Mouse (Mus musculus) MEL (cell line): ENCODE measurements around the gene Ptms. TPM values are rescaled to one million over a fixed set of nuclear protein-coding genes. Genes with fewer than 3 reads are reported as not detected.

Experiments
- DNase-seq: peaks from one replicate; pipeline ENCODE4 v3.0.0; 2011; ENCODE audit warnings: low read depth, low spot score
- H3K27ac ChIP-seq: 2 replicates; pipeline ENCODE4 v1.5.1; 2012; ENCODE audit warnings: low read depth, mild to moderate bottlenecking, control low read depth, low read length, moderate library complexity; ENCODE audit not compliant: control insufficient read depth
- H3K27me3 ChIP-seq, 2 experiments: fragments of 150-350 bp in 1 of 2; sonication (generic) in 1 of 2; 2 replicates each; pipeline ENCODE4 v1.6.1; 2012; ENCODE audit warnings: low read length in 2 of 2, mild to moderate bottlenecking in 2 of 2, improper control_type of control experiment in 1 of 2, moderate library complexity in 1 of 2; ENCODE audit not compliant: insufficient read depth in 2 of 2, control insufficient read depth in 1 of 2
- H3K36me3 ChIP-seq, 2 experiments: 2 replicates each; pipeline ENCODE4 v1.6.1; 2012 to 2014; ENCODE audit warnings: low read length in 2 of 2, improper control_type of control experiment in 1 of 2, inconsistent platforms in 1 of 2, mild to moderate bottlenecking in 1 of 2; ENCODE audit not compliant: insufficient read depth in 2 of 2, control insufficient read depth in 1 of 2
- H3K4me1 ChIP-seq, 2 experiments: fragments of 150-350 bp in 1 of 2; sonication (generic) in 1 of 2; 2 replicates each; pipeline ENCODE4 v1.6.1; 2012; ENCODE audit warnings: low read length in 2 of 2, improper control_type of control experiment in 1 of 2, mild to moderate bottlenecking in 1 of 2; ENCODE audit not compliant: insufficient read depth in 2 of 2, control insufficient read depth in 1 of 2
- H3K4me3 ChIP-seq, 2 experiments: fragments of 150-350 bp in 1 of 2; sonication (generic) in 1 of 2; 2 replicates each; pipeline ENCODE4 v1.5.1; 2012; ENCODE audit warnings: low read depth in 2 of 2, low read length in 2 of 2, mild to moderate bottlenecking in 2 of 2, moderate library complexity in 2 of 2, control low read depth in 1 of 2, improper control_type of control experiment in 1 of 2; ENCODE audit not compliant: control insufficient read depth in 1 of 2, insufficient read depth in 1 of 2
- H3K79me2 ChIP-seq: 2 replicates; pipeline ENCODE4 v1.6.1; 2012; ENCODE audit warnings: mild to moderate bottlenecking, low read length, moderate library complexity; ENCODE audit not compliant: control insufficient read depth, poor library complexity, insufficient read depth
- H3K9ac ChIP-seq: 2 replicates; pipeline ENCODE4 v1.6.1; 2012; ENCODE audit warnings: low read depth, mild to moderate bottlenecking, control low read depth, low read length, moderate library complexity; ENCODE audit not compliant: control insufficient read depth, poor library complexity, severe bottlenecking
- H3K9me3 ChIP-seq: fragments of 150-350 bp; sonication (generic); replicated peaks from 2 replicates; pipeline ENCODE4 v1.6.1; 2012; ENCODE audit warnings: mild to moderate bottlenecking, low read length, improper control_type of control experiment, moderate library complexity; ENCODE audit not compliant: insufficient read depth
- CHD1 ChIP-seq: IDR thresholded peaks from 2 replicates; pipeline ENCODE4 v1.6.1; 2012; ENCODE audit warnings: low read depth, mild to moderate bottlenecking, inconsistent platforms, low read length, improper control_type of control experiment
- ELF1 ChIP-seq: IDR thresholded peaks from 2 replicates; pipeline ENCODE4 v1.6.1; 2014; ENCODE audit warnings: low read depth, mild to moderate bottlenecking, inconsistent platforms, low read length, improper control_type of control experiment, moderate library complexity
- EP300 ChIP-seq, 2 experiments: IDR thresholded peaks; 2 replicates each; pipeline ENCODE4 v1.6.1; 2011; ENCODE audit warnings: improper control_type of control experiment in 2 of 2, low read length in 2 of 2, low read depth in 1 of 2, mild to moderate bottlenecking in 1 of 2
- ETS1 ChIP-seq: IDR thresholded peaks from 2 replicates; pipeline ENCODE4 v1.6.1; 2012; ENCODE audit warnings: low read depth, mild to moderate bottlenecking, inconsistent platforms, low read length, improper control_type of control experiment, moderate library complexity
- GABPA ChIP-seq: IDR thresholded peaks from 2 replicates; pipeline ENCODE4 v1.6.1; 2012; ENCODE audit warnings: low read depth, mild to moderate bottlenecking, inconsistent platforms, low read length, improper control_type of control experiment, moderate library complexity
- HCFC1 ChIP-seq: IDR thresholded peaks from 2 replicates; pipeline ENCODE4 v1.6.1; 2012; ENCODE audit warnings: low read depth, mild to moderate bottlenecking, inconsistent platforms, low read length, improper control_type of control experiment, moderate library complexity
- KAT2A ChIP-seq: conservative IDR thresholded peaks from 2 replicates; pipeline ENCODE4 v1.6.1; 2012; ENCODE audit warnings: low read depth, low read length, improper control_type of control experiment, inconsistent platforms
- MEF2A ChIP-seq: IDR thresholded peaks from 2 replicates; pipeline ENCODE4 v1.6.1; 2014; ENCODE audit warnings: low read depth, mild to moderate bottlenecking, inconsistent platforms, low read length, improper control_type of control experiment; ENCODE audit not compliant: poor library complexity, insufficient replicate concordance, severe bottlenecking; ENCODE audit errors: extremely low read depth
- MXI1 ChIP-seq: IDR thresholded peaks from 2 replicates; pipeline ENCODE4 v1.6.1; 2011; ENCODE audit warnings: mild to moderate bottlenecking, low read depth, low read length, improper control_type of control experiment
- MYC ChIP-seq: IDR thresholded peaks from 2 replicates; pipeline ENCODE4 v1.6.1; 2011; ENCODE audit warnings: low read depth, mild to moderate bottlenecking, low read length, improper control_type of control experiment, moderate library complexity
- NELFE ChIP-seq: IDR thresholded peaks from 2 replicates; pipeline ENCODE4 v1.6.1; 2011; ENCODE audit warnings: low read depth, low read length, improper control_type of control experiment
- NRF1 ChIP-seq: IDR thresholded peaks from 2 replicates; pipeline ENCODE4 v1.6.1; 2014; ENCODE audit warnings: low read depth, mild to moderate bottlenecking, inconsistent platforms, low read length, improper control_type of control experiment, moderate library complexity; ENCODE audit not compliant: poor library complexity, insufficient read depth, severe bottlenecking
- POLR2A ChIP-seq, 2 experiments: IDR thresholded peaks; 2 replicates each; pipeline ENCODE4 v1.6.1; 2011 to 2012; ENCODE audit warnings: low read length in 2 of 2, mild to moderate bottlenecking in 2 of 2, control low read depth in 1 of 2, improper control_type of control experiment in 1 of 2, low read depth in 1 of 2, moderate library complexity in 1 of 2; ENCODE audit not compliant: control insufficient read depth in 1 of 2, insufficient read depth in 1 of 2, poor library complexity in 1 of 2
- POLR2AphosphoS2 ChIP-seq: IDR thresholded peaks from 2 replicates; pipeline ENCODE4 v1.6.1; 2011; ENCODE audit warnings: low read length, improper control_type of control experiment
- POLR2AphosphoS5 ChIP-seq: IDR thresholded peaks from 2 replicates; pipeline ENCODE4 v1.6.1; 2012; ENCODE audit warnings: low read depth, borderline replicate concordance, mild to moderate bottlenecking, inconsistent platforms, low read length, moderate library complexity, mixed read lengths
- SIN3A ChIP-seq: IDR thresholded peaks from 2 replicates; pipeline ENCODE4 v1.6.1; 2012; ENCODE audit warnings: low read length, improper control_type of control experiment, inconsistent platforms
- SMC3 ChIP-seq: IDR thresholded peaks from 2 replicates; pipeline ENCODE4 v1.6.1; 2011; ENCODE audit warnings: low read depth, low read length, improper control_type of control experiment
- TCF12 ChIP-seq: IDR thresholded peaks from 2 replicates; pipeline ENCODE4 v1.6.1; 2014; ENCODE audit warnings: low read depth, mild to moderate bottlenecking, inconsistent platforms, low read length, improper control_type of control experiment, moderate library complexity
- USF1 ChIP-seq: IDR thresholded peaks from 2 replicates; pipeline ENCODE4 v1.6.1; 2014; ENCODE audit warnings: low read depth, mild to moderate bottlenecking, inconsistent platforms, low read length, improper control_type of control experiment, moderate library complexity
- USF2 ChIP-seq, 2 experiments: IDR thresholded peaks; 2 replicates each; pipeline ENCODE4 v1.6.1; 2011 to 2012; ENCODE audit warnings: improper control_type of control experiment in 2 of 2, low read length in 2 of 2, borderline replicate concordance in 1 of 2, inconsistent platforms in 1 of 2, low read depth in 1 of 2, mild to moderate bottlenecking in 1 of 2; ENCODE audit not compliant: insufficient read depth in 1 of 2
- ZC3H11A ChIP-seq: IDR thresholded peaks from 2 replicates; pipeline ENCODE4 v1.6.1; 2012; ENCODE audit warnings: low read depth, mild to moderate bottlenecking, inconsistent platforms, low read length, improper control_type of control experiment
- ZNF384 ChIP-seq: IDR thresholded peaks from 2 replicates; pipeline ENCODE4 v1.6.1; 2012; ENCODE audit warnings: low read depth, mild to moderate bottlenecking, inconsistent platforms, low read length, improper control_type of control experiment
- polyA plus RNA-seq, 2 experiments: library from polyadenylated mRNA; stranded (reverse) in 1 of 2; unstranded in 1 of 2; fragments of >175 nt in 1 of 2; fragments of >200 nt in 1 of 2; gene quantifications; 2 replicates each; pipeline versions ENCODE4 v1.2.1 to v1.2.4; 2012; ENCODE audit warnings: low replicate concordance in 2 of 2, low read depth in 1 of 2; ENCODE audit not compliant: insufficient read length in 2 of 2, insufficient read depth in 1 of 2, missing spikeins in 1 of 2
- total RNA-seq: library from RNA; depleted of rRNA; stranded (reverse); fragments of 300-350 nt; gene quantifications from 2 replicates; pipeline ENCODE4 v1.2.3, GENCODE M21; 2012

Ptms gene
- total and polyA plus RNA-seq, 3 experiments: 31.8 to 177 TPM; not detected in 1

DNA sequence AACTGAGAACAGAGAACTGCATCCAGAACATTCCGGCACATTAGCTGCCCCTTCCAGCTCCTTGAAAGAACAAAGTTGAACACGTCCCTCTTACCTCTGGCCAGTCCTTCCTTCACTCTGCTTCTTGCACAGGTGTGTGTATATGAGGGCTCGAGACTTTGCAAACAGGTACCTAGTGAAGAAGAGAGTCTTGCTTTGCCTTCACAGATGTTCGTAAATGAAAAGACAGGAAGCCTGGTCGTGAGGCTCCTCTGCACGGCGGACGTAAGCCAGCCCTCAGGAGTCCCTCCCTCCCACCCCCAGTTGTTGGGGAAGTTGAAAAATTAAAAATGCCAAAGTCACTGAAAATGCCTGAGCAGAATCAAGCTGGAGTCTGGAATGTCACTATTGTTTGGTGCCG is 31.9 kb downstream of the Ptms start, which contains the start of gene Cd4:
Gene Cd4, minus strand, starts transcription at position 236 of the 400 bp plus-strand sequence.
- no peak within 1 kb of the TSS for H3K9ac ChIP-seq
- H3K36me3 ChIP-seq: no peaks in the 10 kb centered on the region
- peaks cover 3 to 5% of the 10 kb centered on the region in 2 experiments; a peak in 3 of 4 replicates for H3K27me3 ChIP-seq
- no peaks in the 10 kb centered on the region for H3K9me3 ChIP-seq
- no peak within 1 kb of the TSS for H3K4me3 ChIP-seq
- no peaks in the 10 kb centered on the region for H3K4me1 ChIP-seq
- TF ChIP-seq ETS1 (no peak), ZNF384 (no peak), EP300 (IDR thresholded peaks at IDR 0.05; ENCODE audit: low read depth in 1 of 2, low read length in 2 of 2) (no peak), POLR2AphosphoS2 (no peak), POLR2AphosphoS5 (no peak), MXI1 (no peak), KAT2A (no peak), SIN3A (no peak), SMC3 (no peak), USF1 (no peak), ZC3H11A (no peak), GABPA (no peak), USF2 (IDR thresholded peaks at IDR 0.05; ENCODE audit: borderline replicate concordance in 1 of 2, insufficient read depth in 1 of 2, low read depth in 1 of 2, low read length in 2 of 2) (no peak), MEF2A (no peak), NELFE (no peak), TCF12 (no peak), NRF1 (no peak), MYC (no peak)
- no peak within 1 kb of the TSS for H3K27ac ChIP-seq
- DNase-seq: no peak
- no peaks in the 10 kb centered on the region for H3K79me2 ChIP-seq

DNA sequence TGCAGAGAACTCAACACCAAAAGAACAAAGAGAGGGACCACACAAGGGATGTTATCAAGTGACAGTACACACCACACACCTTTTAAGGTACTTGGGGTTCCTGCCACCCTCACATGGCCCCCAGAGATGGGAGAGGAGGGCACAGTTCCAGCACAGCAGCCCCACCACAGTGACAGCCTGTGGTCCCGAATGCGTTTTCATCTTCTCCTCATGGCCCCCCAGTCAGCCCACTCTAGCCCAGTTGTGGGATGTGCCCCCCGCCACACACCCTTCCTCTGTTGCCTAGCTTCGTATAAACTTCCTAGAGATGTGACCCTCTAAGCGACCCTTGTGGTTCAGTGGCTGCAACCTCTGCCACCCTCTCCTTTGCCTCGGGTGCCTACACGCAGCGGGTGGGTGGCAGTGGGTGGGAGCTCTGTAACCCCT is 33.9 kb downstream of the Ptms start:
- Histone ChIP-seq H3K36me3 (no peaks in the 10 kb centered on the region), H3K9ac (no peak overlapping the region), H3K4me3 (no peak overlapping the region), H3K27ac (no peak overlapping the region), H3K79me2 (no peaks in the 10 kb centered on the region), H3K9me3 (no peaks in the 10 kb centered on the region), H3K4me1 (no peaks in the 10 kb centered on the region), H3K27me3 (peaks cover 5 to 9% of the 10 kb centered on the region in 2 experiments)
- no peak for DNase-seq
- TF ChIP-seq POLR2AphosphoS2: no peak
- no peak for TF ChIP-seq ELF1
- TF ChIP-seq CHD1: no peak
- no peak for TF ChIP-seq TCF12
- no peak for TF ChIP-seq HCFC1
- TF ChIP-seq EP300 (IDR thresholded peaks at IDR 0.05; ENCODE audit: low read depth in 1 of 2, low read length in 2 of 2): no peak
- no peak for TF ChIP-seq POLR2A (IDR thresholded peaks at IDR 0.05; ENCODE audit: control insufficient read depth in 1 of 2, insufficient read depth in 1 of 2, low read depth in 1 of 2, low read length in 2 of 2, poor library complexity in 1 of 2)
